Mouse (Mus musculus): ENCODE measurements around the gene Tut1. TPM values are rescaled to one million over a fixed set of nuclear protein-coding genes. Genes with fewer than 3 reads are reported as not detected.
A peak's percentile ranks its signal among the peaks of the same experiment; 100 is the strongest.

The Tut1 gene
- polyA plus RNA-seq (2012; rRNA removed): 20.5 and 20.8 TPM in 2 replicates

GRCm38 (mm10) chr19:8953135-8954039, at the start of gene Tut1:
TSS of gene Tut1 (plus strand) at chr19:8953847.
- DNase-seq: peak; percentile 93 to 94
- Histone ChIP-seq H3K27ac (ENCODE audit: insufficient read depth, low read length) (peak within 1 kb of the TSS; percentile 18; the same call in 1 of the 2 replicates), H3K4me1 (ENCODE audit: control insufficient read depth, insufficient read depth, low read length) (peaks cover 4% of the 10 kb centered on the region; the same call in 1 of the 2 replicates), H3K4me3 (replicated peaks; ENCODE audit: insufficient read depth, low read depth, low read length) (peak within 1 kb of the TSS; percentile 69), H3K27me3 (ENCODE audit: control insufficient read depth, insufficient read depth, low read length) (no peaks in the 10 kb centered on the region)
- under 1% methylated on average over 46 of the region's 46 CpGs for WGBS
- no peak for TF ChIP-seq CTCF (IDR thresholded peaks at IDR 0.05; ENCODE audit: borderline replicate concordance, insufficient read depth, low read depth, low read length)
- peak; percentile 71; the same call in 1 of the 2 replicates for TF ChIP-seq POLR2A (IDR thresholded peaks at IDR 0.05; ENCODE audit: borderline replicate concordance, insufficient read depth, low read length)

GRCm38 (mm10) chr19:8908531-8908930, 45.1 kb upstream of the Tut1 start:
- Histone ChIP-seq H3K4me1 (ENCODE audit: control insufficient read depth, insufficient read depth, low read length) (no peaks in the 10 kb centered on the region), H3K27me3 (ENCODE audit: control insufficient read depth, insufficient read depth, low read length) (no peaks in the 10 kb centered on the region), H3K27ac (ENCODE audit: insufficient read depth, low read length) (no peak overlapping the region), H3K4me3 (replicated peaks; ENCODE audit: insufficient read depth, low read depth, low read length) (no peak overlapping the region)
- TF ChIP-seq CTCF (IDR thresholded peaks at IDR 0.05; ENCODE audit: borderline replicate concordance, insufficient read depth, low read depth, low read length): no peak
- no peak for TF ChIP-seq POLR2A (IDR thresholded peaks at IDR 0.05; ENCODE audit: borderline replicate concordance, insufficient read depth, low read length)
- DNase-seq: no peak
- WGBS: 92% methylated on average over 6 of the region's 6 CpGs

GRCm38 (mm10) chr19:8911810-8912209, 41.8 kb upstream of the Tut1 start:
- no peaks in the 10 kb centered on the region for H3K27me3 ChIP-seq (ENCODE audit: control insufficient read depth, insufficient read depth, low read length)
- H3K4me3 ChIP-seq (replicated peaks; ENCODE audit: insufficient read depth, low read depth, low read length): no peak overlapping the region
- H3K4me1 ChIP-seq (ENCODE audit: control insufficient read depth, insufficient read depth, low read length): no peaks in the 10 kb centered on the region
- WGBS: 85% methylated on average over 5 of the region's 5 CpGs
- no peak for DNase-seq
- no peak overlapping the region for H3K27ac ChIP-seq (ENCODE audit: insufficient read depth, low read length)
- TF ChIP-seq POLR2A (IDR thresholded peaks at IDR 0.05; ENCODE audit: borderline replicate concordance, insufficient read depth, low read length) (no peak), CTCF (IDR thresholded peaks at IDR 0.05; ENCODE audit: borderline replicate concordance, insufficient read depth, low read depth, low read length) (no peak)

GRCm38 (mm10) chr19:8914212-8914611, 39.4 kb upstream of the Tut1 start:
- no peak for DNase-seq
- no peaks in the 10 kb centered on the region for H3K27me3 ChIP-seq (ENCODE audit: control insufficient read depth, insufficient read depth, low read length)
- TF ChIP-seq CTCF (IDR thresholded peaks at IDR 0.05; ENCODE audit: borderline replicate concordance, insufficient read depth, low read depth, low read length): no peak
- TF ChIP-seq POLR2A (IDR thresholded peaks at IDR 0.05; ENCODE audit: borderline replicate concordance, insufficient read depth, low read length): no peak

GRCm38 (mm10) chr19:8919000-8919399, 34.6 kb upstream of the Tut1 start:
- Histone ChIP-seq H3K4me3 (replicated peaks; ENCODE audit: insufficient read depth, low read depth, low read length) (no peak overlapping the region), H3K4me1 (ENCODE audit: control insufficient read depth, insufficient read depth, low read length) (0 out of 2 replicates have a peak, but pooled peaks cover 3% of the 10 kb centered on the region), H3K27ac (ENCODE audit: insufficient read depth, low read length) (no peak overlapping the region), H3K27me3 (ENCODE audit: control insufficient read depth, insufficient read depth, low read length) (no peaks in the 10 kb centered on the region)
- 90% methylated on average over 3 of the region's 3 CpGs for WGBS
- no peak for DNase-seq
- no peak for TF ChIP-seq CTCF (IDR thresholded peaks at IDR 0.05; ENCODE audit: borderline replicate concordance, insufficient read depth, low read depth, low read length)
- TF ChIP-seq POLR2A (IDR thresholded peaks at IDR 0.05; ENCODE audit: borderline replicate concordance, insufficient read depth, low read length): no peak

More at GRCm38 (mm10) chr19:8914212-8914611, 39.4 kb upstream of the Tut1 start:
- no peak overlapping the region for H3K4me3 ChIP-seq (replicated peaks; ENCODE audit: insufficient read depth, low read depth, low read length)
- H3K27ac ChIP-seq (ENCODE audit: insufficient read depth, low read length): no peak overlapping the region
- H3K4me1 ChIP-seq (ENCODE audit: control insufficient read depth, insufficient read depth, low read length): no peaks in the 10 kb centered on the region
- WGBS: 93% methylated on average over 3 of the region's 3 CpGs

- DNase-seq: no peak
- 72% methylated on average over 6 of the region's 6 CpGs for WGBS
- H3K4me1 ChIP-seq (ENCODE audit: control insufficient read depth, insufficient read depth, low read length): 0 out of 2 replicates have a peak, but pooled peaks cover 3% of the 10 kb centered on the region
- H3K27ac ChIP-seq (ENCODE audit: insufficient read depth, low read length): peak overlapping the region; percentile 79
- TF ChIP-seq POLR2A (IDR thresholded peaks at IDR 0.05; ENCODE audit: borderline replicate concordance, insufficient read depth, low read length) (no peak), CTCF (IDR thresholded peaks at IDR 0.05; ENCODE audit: borderline replicate concordance, insufficient read depth, low read depth, low read length) (no peak)
- no peak overlapping the region for H3K4me3 ChIP-seq (replicated peaks; ENCODE audit: insufficient read depth, low read depth, low read length)
- H3K27me3 ChIP-seq (ENCODE audit: control insufficient read depth, insufficient read depth, low read length): no peaks in the 10 kb centered on the region
Observed at GRCm38 (mm10) chr19:8919684-8920072, 34.0 kb upstream of the Tut1 start.

- no peak for TF ChIP-seq CTCF (IDR thresholded peaks at IDR 0.05; ENCODE audit: borderline replicate concordance, insufficient read depth, low read depth, low read length)
- peak; percentile 98 for TF ChIP-seq POLR2A (IDR thresholded peaks at IDR 0.05; ENCODE audit: borderline replicate concordance, insufficient read depth, low read length)
- Histone ChIP-seq H3K27me3 (ENCODE audit: control insufficient read depth, insufficient read depth, low read length) (no peaks in the 10 kb centered on the region), H3K4me3 (replicated peaks; ENCODE audit: insufficient read depth, low read depth, low read length) (peak within 1 kb of the TSS; percentile 73), H3K4me1 (ENCODE audit: control insufficient read depth, insufficient read depth, low read length) (0 out of 2 replicates have a peak, but pooled peaks cover 3% of the 10 kb centered on the region), H3K27ac (ENCODE audit: insufficient read depth, low read length) (peak within 1 kb of the TSS; percentile 79)
- DNase-seq: peak; percentile 97
- WGBS: 2% methylated on average over 50 of the region's 50 CpGs
Observed at GRCm38 (mm10) chr19:8920073-8920736, 33.4 kb upstream of the Tut1 start, which contains the start of gene B3gat3. TSS of gene B3gat3 (plus strand) at chr19:8920374.
